Mouse (Mus musculus) hindbrain, postnatal 0 days (tissue): ENCODE data around the gene Whrn. TPM values are rescaled to one million over a fixed set of nuclear protein-coding genes. Genes with fewer than 3 reads are reported as not detected.
A peak's percentile ranks its signal among the peaks of the same experiment; 100 is the strongest.

Experiments used
- ATAC-seq: fragments of 200-750 bp; cut with Nextera tagmentation; 2 replicates; pipeline ENCODE4 v1.8.0; 2017; ENCODE audit warnings: mild to moderate bottlenecking, moderate TSS enrichment, moderate library complexity
- DNase-seq: peaks from one replicate; pipeline ENCODE4 v3.0.0-alpha.2; 2015; ENCODE audit warnings: low spot score
- H3K27ac ChIP-seq: fragments of 300-500 bp; sonication (generic); 2 replicates; pipeline ENCODE4 v1.5.1; 2014; ENCODE audit warnings: mild to moderate bottlenecking
- H3K27me3 ChIP-seq: fragments of 300-500 bp; sonication (generic); 2 replicates; pipeline ENCODE4 v1.6.1; 2014; ENCODE audit warnings: low read length, mixed read lengths; ENCODE audit not compliant: insufficient read depth
- H3K36me3 ChIP-seq: fragments of 300-500 bp; sonication (generic); 2 replicates; pipeline ENCODE4 v1.6.1; 2014; ENCODE audit warnings: low read length, mixed read lengths; ENCODE audit not compliant: insufficient read depth
- H3K4me1 ChIP-seq: fragments of 300-500 bp; sonication (generic); 2 replicates; pipeline ENCODE4 v1.6.1; 2014; ENCODE audit warnings: antibody characterized with exemption, low read length, mixed read lengths; ENCODE audit not compliant: insufficient read depth
- H3K4me2 ChIP-seq: fragments of 300-500 bp; sonication (generic); 2 replicates; pipeline ENCODE4 v1.6.1; 2014; ENCODE audit warnings: low read depth, mild to moderate bottlenecking, low read length, moderate library complexity, mixed read lengths
- H3K4me3 ChIP-seq: fragments of 300-500 bp; sonication (generic); 2 replicates; pipeline ENCODE4 v1.5.1; 2014; ENCODE audit warnings: low read length
- H3K9ac ChIP-seq: fragments of 300-500 bp; sonication (generic); replicated peaks from 2 replicates; pipeline ENCODE4 v1.6.1; 2014; ENCODE audit warnings: mild to moderate bottlenecking, low read length, moderate library complexity, mixed read lengths
- H3K9me3 ChIP-seq: fragments of 300-500 bp; sonication (generic); 2 replicates; pipeline ENCODE4 v1.6.1; 2016; ENCODE audit warnings: low read length, mixed read lengths
- CTCF ChIP-seq: IDR thresholded peaks from 2 replicates; pipeline ENCODE4 v1.5.1; 2016; ENCODE audit warnings: antibody characterized with exemption, control low read depth, low read depth
- WGBS: fragments of 180-500 bp; shearing (Covaris S2); extraction: QIAGEN DNeasy Blood & Tissue Kit; methylation state at CpG from one replicate; pipeline ENCODE4 v1.1.7; 2014; 5-methylcytosine and 5-hydroxymethylcytosine counted together
- polyA plus RNA-seq: library from polyadenylated mRNA; unstranded; fragments of >200 nt; fragmentation: Nextera tagmentation; extraction: Ambion mirVana; gene quantifications from 2 replicates; pipeline ENCODE4 v1.2.1, GENCODE M21; 2015
- total RNA-seq: library from RNA; depleted of rRNA; stranded (reverse); fragments of >200 nt; gene quantifications from 2 replicates; pipeline ENCODE4 v1.2.3, GENCODE M21; 2014

Gene Whrn
- total and polyA plus RNA-seq, 2 experiments from 2014 or later = 4.7 to 34.6 TPM

GRCm38 (mm10) chr4:63385784-63386183, 110.0 kb downstream of the Whrn start:
- no peak overlapping the region for H3K4me2 ChIP-seq
- no peak overlapping the region for H3K27ac ChIP-seq
- WGBS = 74% methylated on average over 11 of the region's 11 CpGs
- H3K36me3 ChIP-seq = peaks cover 4% of the 10 kb centered on the region; the same call in 1 of the 2 replicates
- ATAC-seq (no peak), DNase-seq (no peak)
- H3K4me3 ChIP-seq = no peak overlapping the region
- H3K27me3 ChIP-seq = no peaks in the 10 kb centered on the region
- no peak overlapping the region for H3K9ac ChIP-seq
- H3K9me3 ChIP-seq = no peaks in the 10 kb centered on the region
- TF ChIP-seq CTCF = no peak
- peaks cover 8% of the 10 kb centered on the region; the same call in 1 of the 2 replicates for H3K4me1 ChIP-seq

DNA sequence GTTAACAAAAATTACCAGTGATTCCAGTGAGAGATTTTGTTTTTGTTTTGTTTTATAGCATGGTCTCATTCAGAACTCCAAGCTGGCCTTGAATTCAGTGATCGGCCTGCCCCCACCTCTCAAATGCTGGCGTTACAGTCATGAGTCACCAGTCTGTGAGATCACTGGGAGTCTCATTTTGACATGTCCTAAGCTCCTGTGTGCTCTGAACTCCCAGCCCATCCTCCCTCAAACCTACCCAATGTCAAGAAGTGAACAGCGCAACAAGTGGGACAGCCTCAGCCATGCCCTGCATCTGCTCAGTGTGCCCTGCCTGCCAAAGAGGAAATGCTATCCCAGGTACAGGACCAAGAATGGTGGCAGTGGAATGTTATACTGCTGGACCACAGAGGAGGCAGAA, 110.5 kb downstream of the Whrn start:
- no peaks in the 10 kb centered on the region for H3K27me3 ChIP-seq
- TF ChIP-seq CTCF = no peak
- no peaks in the 10 kb centered on the region for H3K9me3 ChIP-seq
- no peak overlapping the region for H3K27ac ChIP-seq
- no peak for DNase-seq
- no peak overlapping the region for H3K4me2 ChIP-seq
- H3K4me3 ChIP-seq = no peak overlapping the region
- H3K9ac ChIP-seq = no peak overlapping the region
- H3K4me1 ChIP-seq = peaks cover 8% of the 10 kb centered on the region; the same call in 1 of the 2 replicates
- H3K36me3 ChIP-seq = peaks cover 4% of the 10 kb centered on the region; the same call in 1 of the 2 replicates
- no peak for ATAC-seq
- 94% methylated on average over 3 of the region's 3 CpGs for WGBS

- Histone ChIP-seq H3K36me3 (peaks cover 4% of the 10 kb centered on the region; the same call in 1 of the 2 replicates), H3K27ac (no peak overlapping the region), H3K9me3 (no peaks in the 10 kb centered on the region), H3K27me3 (no peaks in the 10 kb centered on the region), H3K4me2 (no peak overlapping the region), H3K4me1 (peaks cover 5% of the 10 kb centered on the region; the same call in 1 of the 2 replicates), H3K4me3 (no peak overlapping the region), H3K9ac (no peak overlapping the region)
- ATAC-seq (no peak), DNase-seq (no peak)
- WGBS = 89% methylated on average over 4 of the region's 4 CpGs
- no peak for TF ChIP-seq CTCF
These were observed 111.5 kb downstream of the Whrn start for GRCm38 (mm10) chr4:63384262-63384661.

GRCm38 (mm10) chr4:63383474-63383873, 112.3 kb downstream of the Whrn start:
- H3K9me3 ChIP-seq = no peaks in the 10 kb centered on the region
- H3K9ac ChIP-seq = no peak overlapping the region
- H3K4me1 ChIP-seq = no peaks in the 10 kb centered on the region
- H3K4me2 ChIP-seq = no peak overlapping the region
- H3K27ac ChIP-seq = no peak overlapping the region
- TF ChIP-seq CTCF = no peak
- no peak for DNase-seq
- no peaks in the 10 kb centered on the region for H3K27me3 ChIP-seq
- peaks cover 4% of the 10 kb centered on the region; the same call in 1 of the 2 replicates for H3K36me3 ChIP-seq
- no peak overlapping the region for H3K4me3 ChIP-seq
- 68% methylated on average over 12 of the region's 12 CpGs for WGBS
- ATAC-seq = no peak

DNA sequence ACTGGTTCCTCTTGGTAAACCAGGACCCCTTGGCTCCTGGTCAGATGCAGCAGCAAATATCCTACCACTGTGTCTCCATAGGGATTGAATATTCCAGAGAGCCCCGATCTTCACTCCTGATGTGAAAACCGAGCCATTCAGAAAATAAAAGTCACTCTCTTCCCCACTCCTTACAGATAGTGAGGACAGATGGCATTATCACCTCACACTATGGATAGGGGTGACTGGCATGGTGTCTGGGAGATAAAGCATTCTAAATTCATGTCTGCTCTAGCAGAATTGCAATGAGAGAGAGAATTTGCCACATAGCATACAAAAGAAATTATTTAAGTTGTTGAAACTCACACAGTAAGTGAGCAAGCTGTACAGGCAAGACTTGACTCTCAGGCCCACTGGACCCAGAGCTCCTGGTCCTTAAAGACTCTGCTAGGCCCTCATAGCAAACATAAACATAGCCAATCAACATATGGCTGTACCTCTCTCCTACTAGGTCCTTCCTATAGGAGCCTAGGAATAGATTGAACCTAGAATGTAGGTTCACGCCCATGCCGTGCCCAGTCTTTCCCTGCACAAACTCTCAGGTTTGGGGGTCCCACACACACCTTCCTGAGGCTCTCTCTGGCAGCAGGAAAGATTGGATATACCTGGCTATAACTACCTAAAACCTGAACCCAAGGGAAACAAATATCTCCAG, 113.0 kb downstream of the Whrn start:
- no peaks in the 10 kb centered on the region for H3K4me1 ChIP-seq
- peaks cover 4% of the 10 kb centered on the region; the same call in 1 of the 2 replicates for H3K36me3 ChIP-seq
- no peak overlapping the region for H3K4me2 ChIP-seq
- H3K9me3 ChIP-seq = no peaks in the 10 kb centered on the region
- H3K4me3 ChIP-seq = no peak overlapping the region
- H3K9ac ChIP-seq = no peak overlapping the region
- DNase-seq (no peak), ATAC-seq (no peak)
- TF ChIP-seq CTCF = no peak
- H3K27ac ChIP-seq = no peak overlapping the region
- 91% methylated on average over 4 of the region's 4 CpGs for WGBS
- H3K27me3 ChIP-seq = no peaks in the 10 kb centered on the region

- Histone ChIP-seq H3K4me3 (no peak overlapping the region), H3K4me2 (no peak overlapping the region), H3K27ac (no peak overlapping the region), H3K9me3 (no peaks in the 10 kb centered on the region), H3K36me3 (no peaks in the 10 kb centered on the region), H3K4me1 (no peaks in the 10 kb centered on the region), H3K9ac (no peak overlapping the region), H3K27me3 (no peaks in the 10 kb centered on the region)
- DNase-seq (no peak), ATAC-seq (no peak)
- 67% methylated on average over 7 of the region's 7 CpGs for WGBS
- peak; percentile 51 for TF ChIP-seq CTCF
These were observed 118.3 kb downstream of the Whrn start for GRCm38 (mm10) chr4:63377483-63377882.

- DNase-seq = peak; percentile 64
- no peak for TF ChIP-seq CTCF
- H3K36me3 ChIP-seq = no peaks in the 10 kb centered on the region
These were observed 120.4 kb downstream of the Whrn start for GRCm38 (mm10) chr4:63375367-63375766.

More at GRCm38 (mm10) chr4:63375367-63375766, 120.4 kb downstream of the Whrn start:
- ATAC-seq = peak; percentile 61
- H3K4me1 ChIP-seq = no peaks in the 10 kb centered on the region
- H3K4me2 ChIP-seq = no peak overlapping the region
- WGBS = 27% methylated on average over 1 of the region's 1 CpGs
- H3K27me3 ChIP-seq = no peaks in the 10 kb centered on the region
- H3K4me3 ChIP-seq = no peak overlapping the region
- H3K9ac ChIP-seq = no peak overlapping the region
- H3K9me3 ChIP-seq = no peaks in the 10 kb centered on the region
- H3K27ac ChIP-seq = no peak overlapping the region
